Mouse (Mus musculus) gastrocnemius, adult 18-20 months (tissue): ENCODE measurements at regions not wholly inside any gene's neighbourhood (a gene's known extent, or its start where the extent isn't known, plus 50 kb on each side); places are given as distances from the start of the nearest gene placed in this dataset.

Experiments
- DNase-seq: peaks from one replicate; pipeline ENCODE4 v3.0.0; 2021; ENCODE audit warnings: low spot score

- DNase-seq = no peak
These were observed 161.8 kb upstream of the 4930535I16Rik start for GRCm38 (mm10) chr4:124079603-124080002.

- no peak for DNase-seq
These were observed 157.7 kb upstream of the 4930535I16Rik start for GRCm38 (mm10) chr4:124075551-124075950.

DNA sequence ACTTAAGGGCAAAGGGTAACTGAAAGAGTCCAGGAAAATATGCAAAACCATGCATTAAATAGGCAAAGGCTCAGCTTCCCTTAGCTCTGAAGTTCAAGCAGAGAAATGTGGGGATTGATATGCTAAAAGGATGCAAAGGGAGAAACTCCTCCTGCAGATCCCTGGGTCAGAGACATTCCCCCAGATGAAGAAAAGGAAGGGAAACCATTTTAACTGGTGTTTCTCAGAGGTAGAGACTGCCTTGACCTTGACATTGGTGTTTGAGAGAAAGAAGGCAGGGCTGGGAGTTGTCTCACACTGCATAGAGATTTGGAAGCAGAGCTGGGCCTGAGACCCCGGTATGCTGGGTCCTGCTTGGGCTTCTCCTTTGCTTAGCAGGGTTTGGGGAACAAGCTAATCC is 155.8 kb upstream of the 4930535I16Rik start:
- DNase-seq = no peak

DNA sequence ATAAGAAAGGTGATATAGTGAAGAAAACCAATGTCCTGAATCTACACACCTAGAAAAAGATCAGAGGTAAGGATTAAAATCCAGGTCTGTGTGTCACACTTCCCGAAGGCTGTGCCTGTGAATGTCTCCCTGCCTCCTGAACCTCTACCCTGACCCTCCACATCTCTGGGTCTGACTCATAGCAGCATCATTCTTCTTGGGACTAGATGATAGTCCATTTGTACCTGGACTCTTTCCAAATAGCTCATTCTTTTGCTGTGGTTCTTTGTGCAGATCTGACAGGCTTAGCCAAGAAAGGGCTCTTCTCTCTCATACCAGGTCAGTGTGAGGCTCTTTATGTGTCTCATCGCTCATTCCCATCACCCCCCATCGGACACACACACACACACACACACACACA is 146.8 kb upstream of the 4930535I16Rik start:
- no peak for DNase-seq

GRCm38 (mm10) chr4:124063269-124064100 is 145.7 kb upstream of the 4930535I16Rik start:
- no peak for DNase-seq

- DNase-seq = no peak
These were observed 139.8 kb upstream of the 4930535I16Rik start for GRCm38 (mm10) chr4:124057607-124058006.

- no peak for DNase-seq
These were observed 136.5 kb upstream of the 4930535I16Rik start for GRCm38 (mm10) chr4:124054240-124054760.

DNA sequence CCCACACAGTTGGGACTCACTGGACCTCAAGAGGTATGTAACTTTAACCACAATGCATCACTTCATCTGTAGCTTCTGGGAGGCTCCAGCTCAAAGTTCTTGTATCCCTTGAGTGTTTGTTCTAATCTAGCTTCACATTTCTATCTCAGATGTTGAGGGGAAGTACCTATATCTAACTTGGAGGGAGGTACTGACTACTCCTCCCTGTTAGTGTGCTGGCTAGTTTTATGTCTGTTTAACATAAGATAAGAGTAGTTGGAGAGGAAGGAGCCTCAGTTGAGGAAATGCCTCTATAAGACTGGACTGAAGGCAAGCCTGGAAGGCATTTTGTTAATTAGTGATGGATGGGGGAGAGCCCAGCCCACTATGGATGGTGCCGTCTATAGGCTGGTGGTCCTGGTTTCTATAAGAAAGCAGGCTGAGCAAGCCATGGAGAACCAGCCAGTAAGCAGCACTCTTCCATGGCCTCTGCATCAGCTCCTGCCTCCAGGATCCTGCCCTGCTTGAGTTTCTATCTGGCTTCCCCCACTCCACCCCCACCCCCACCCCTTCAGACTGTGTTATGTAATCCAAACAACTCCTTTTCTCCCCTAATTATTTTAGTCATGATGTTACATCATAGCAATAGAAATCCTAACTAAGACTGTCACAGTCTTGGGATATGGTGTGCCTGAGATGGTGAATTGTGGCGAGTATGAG is 135.7 kb upstream of the 4930535I16Rik start:
- DNase-seq = no peak

- no peak for DNase-seq
These were observed 134.6 kb upstream of the 4930535I16Rik start for GRCm38 (mm10) chr4:124052387-124052786.

DNA sequence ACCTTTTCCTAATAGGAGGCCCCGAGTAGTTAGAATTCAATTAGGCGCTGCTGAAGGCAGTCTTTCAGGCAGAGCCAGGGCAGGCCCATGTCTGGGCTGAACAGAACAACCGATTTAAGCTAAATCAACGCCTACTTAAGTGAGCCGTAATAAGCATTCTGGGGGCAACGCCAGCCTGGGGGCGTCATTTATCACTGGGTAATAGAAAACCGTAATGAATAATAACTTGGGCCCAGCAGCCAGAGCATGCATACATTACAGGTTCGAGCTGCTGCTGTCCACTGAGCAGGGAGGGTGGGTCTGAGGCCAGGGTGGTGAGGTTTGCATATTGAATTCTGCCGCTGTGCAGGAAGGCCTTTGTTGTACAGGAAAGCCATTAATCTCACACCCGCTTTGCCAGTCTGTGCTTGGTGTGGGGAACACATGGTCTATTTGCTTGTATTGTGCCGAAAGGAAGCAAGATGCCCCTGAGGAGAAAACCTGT is 130.6 kb upstream of the 4930535I16Rik start:
- DNase-seq = no peak

DNA sequence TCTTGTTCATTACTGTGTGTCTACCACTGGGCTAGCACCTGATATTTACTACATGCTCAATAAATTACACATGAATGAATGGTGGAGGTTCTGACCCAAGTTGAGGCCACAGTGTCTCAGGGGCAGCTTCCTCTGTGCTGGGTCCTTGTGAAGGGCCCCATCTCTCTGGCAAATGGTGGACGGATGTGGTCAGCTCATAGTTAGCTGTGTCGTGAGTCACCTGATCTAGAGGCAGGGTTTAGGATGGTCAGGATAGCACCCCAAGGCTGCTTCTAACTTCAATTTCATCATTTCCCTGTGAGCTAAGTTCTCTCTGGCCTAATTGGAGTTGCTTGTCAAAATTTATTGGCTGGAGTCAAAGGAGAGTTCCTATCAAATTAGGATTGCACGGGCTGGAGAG is 130.1 kb upstream of the 4930535I16Rik start:
- DNase-seq = no peak

GRCm38 (mm10) chr4:124036483-124036882 is 118.7 kb upstream of the 4930535I16Rik start:
- no peak for DNase-seq

- no peak for DNase-seq
These were observed 117.8 kb upstream of the 4930535I16Rik start for GRCm38 (mm10) chr4:124035657-124036061.

DNA sequence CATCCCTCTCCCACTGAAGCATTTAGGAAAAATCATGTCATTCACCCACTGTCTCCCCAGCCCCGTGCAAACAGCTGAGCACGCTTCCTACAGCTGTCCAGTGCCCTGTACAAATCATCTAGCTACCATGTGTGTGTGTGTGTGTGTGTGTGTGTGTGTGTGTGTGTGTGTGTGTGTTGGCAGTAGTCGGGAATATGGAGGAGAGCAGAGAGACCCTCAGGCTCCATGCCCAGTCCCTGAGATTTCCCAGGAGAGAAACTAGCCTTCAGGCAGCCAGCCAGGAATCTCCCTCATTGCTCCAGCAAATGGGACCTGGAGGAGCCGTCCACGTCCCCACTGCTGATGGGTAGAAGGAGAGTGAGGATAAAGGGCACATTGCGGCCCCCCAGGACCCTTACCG is 117.4 kb upstream of the 4930535I16Rik start:
- DNase-seq = no peak

GRCm38 (mm10) chr4:124028061-124028460 is 110.2 kb upstream of the 4930535I16Rik start:
- no peak for DNase-seq

DNA sequence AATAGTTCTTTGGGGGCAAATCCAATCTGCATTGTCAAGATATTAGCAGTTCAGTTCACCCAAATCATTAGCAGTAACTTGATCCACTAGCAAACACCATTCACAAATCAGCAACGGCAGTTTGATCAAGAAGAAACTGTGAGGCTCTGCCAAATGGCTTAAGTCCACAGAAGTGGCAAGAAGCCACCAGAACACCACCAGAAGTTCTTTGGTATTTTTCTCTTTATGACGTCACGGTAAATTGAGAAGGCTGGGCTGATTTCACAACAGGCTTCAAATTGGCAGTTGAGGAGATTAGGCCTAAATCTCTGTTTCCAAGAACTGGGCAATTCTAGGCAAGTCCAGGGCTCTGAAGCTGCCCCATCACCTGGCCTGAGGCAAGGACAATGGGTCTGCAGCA is 98.6 kb upstream of the 4930535I16Rik start:
- DNase-seq = no peak

GRCm38 (mm10) chr4:124015323-124015722 is 97.5 kb upstream of the 4930535I16Rik start:
- no peak for DNase-seq

- peak; percentile 2 for DNase-seq
These were observed 94.6 kb upstream of the 4930535I16Rik start for GRCm38 (mm10) chr4:124012406-124012805.

- no peak for DNase-seq
These were observed 90.9 kb upstream of the 4930535I16Rik start for GRCm38 (mm10) chr4:124008725-124009124.

GRCm38 (mm10) chr4:124005626-124006315 is 87.9 kb upstream of the 4930535I16Rik start:
- no peak for DNase-seq

GRCm38 (mm10) chr4:124002760-124003159 is 84.9 kb upstream of the 4930535I16Rik start:
- no peak for DNase-seq

DNA sequence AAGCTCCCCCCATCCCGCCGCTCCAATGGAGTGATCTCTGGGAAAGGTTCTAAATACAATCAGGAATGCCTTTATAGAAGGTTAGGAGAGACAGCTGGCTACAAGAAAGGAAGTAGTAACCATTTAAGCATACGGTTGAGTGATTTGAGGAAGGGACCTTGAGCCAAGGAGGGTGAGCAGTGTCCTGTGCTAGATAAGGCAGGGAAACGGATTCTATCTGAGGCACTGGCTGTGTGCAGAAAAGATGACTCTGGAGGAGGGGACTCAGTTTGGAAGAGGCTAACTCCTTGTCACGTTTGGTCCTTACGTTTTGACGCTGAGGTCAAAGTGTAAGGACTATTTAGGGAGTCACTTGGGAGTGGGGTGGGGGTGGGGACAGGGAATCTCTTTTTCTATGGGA is 84.3 kb upstream of the 4930535I16Rik start:
- DNase-seq = no peak
